Mouse (Mus musculus) CH12.LX (cell line): ENCODE measurements around the gene Srarp.

Experiments
- BHLHE40 ChIP-seq: IDR thresholded peaks from 2 replicates; pipeline ENCODE4 v1.6.1; 2011; ENCODE audit warnings: mild to moderate bottlenecking, low read depth, low read length, improper control_type of control experiment
- CHD1 ChIP-seq: IDR thresholded peaks from 2 replicates; pipeline ENCODE4 v1.6.1; 2012; ENCODE audit warnings: low read depth, low read length, improper control_type of control experiment, inconsistent platforms
- CHD2 ChIP-seq: IDR thresholded peaks from 2 replicates; pipeline ENCODE4 v1.6.1; 2011; ENCODE audit warnings: low read length, improper control_type of control experiment
- CTCF ChIP-seq, 2 experiments: IDR thresholded peaks in 1 of 2; conservative IDR thresholded peaks in 1 of 2; 2 replicates each; pipeline ENCODE4 v1.5.1; 2011 to 2012; ENCODE audit warnings: low read depth in 2 of 2, low read length in 2 of 2, improper control_type of control experiment in 1 of 2, inconsistent platforms in 1 of 2, mild to moderate bottlenecking in 1 of 2, moderate library complexity in 1 of 2
- EP300 ChIP-seq: IDR thresholded peaks from 2 replicates; pipeline ENCODE4 v1.6.1; 2011; ENCODE audit warnings: low read length, improper control_type of control experiment
- HCFC1 ChIP-seq: IDR thresholded peaks from 2 replicates; pipeline ENCODE4 v1.6.1; 2012; ENCODE audit warnings: low read depth, mild to moderate bottlenecking, inconsistent platforms, low read length, improper control_type of control experiment
- MAX ChIP-seq: IDR thresholded peaks from 2 replicates; pipeline ENCODE4 v1.6.1; 2011; ENCODE audit warnings: low read length, improper control_type of control experiment
- MAZ ChIP-seq: IDR thresholded peaks from 2 replicates; pipeline ENCODE4 v1.6.1; 2012; ENCODE audit warnings: low read depth, mild to moderate bottlenecking, inconsistent platforms, low read length, improper control_type of control experiment, moderate library complexity
- PAX5 ChIP-seq: IDR thresholded peaks from 2 replicates; pipeline ENCODE4 v1.6.1; 2012; ENCODE audit warnings: low read length, inconsistent platforms, mixed read lengths
- POLR2A ChIP-seq: IDR thresholded peaks from 2 replicates; pipeline ENCODE4 v1.6.1; 2011; ENCODE audit warnings: low read depth, mild to moderate bottlenecking, improper control_type of control experiment, low read length
- ZKSCAN1 ChIP-seq: IDR thresholded peaks from 2 replicates; pipeline ENCODE4 v1.6.1; 2012; ENCODE audit warnings: low read depth, inconsistent platforms, low read length, improper control_type of control experiment, borderline replicate concordance
- ZMIZ1 ChIP-seq: IDR thresholded peaks from 2 replicates; pipeline ENCODE4 v1.6.1; 2012; ENCODE audit warnings: low read depth, mild to moderate bottlenecking, inconsistent platforms, low read length, improper control_type of control experiment

DNA sequence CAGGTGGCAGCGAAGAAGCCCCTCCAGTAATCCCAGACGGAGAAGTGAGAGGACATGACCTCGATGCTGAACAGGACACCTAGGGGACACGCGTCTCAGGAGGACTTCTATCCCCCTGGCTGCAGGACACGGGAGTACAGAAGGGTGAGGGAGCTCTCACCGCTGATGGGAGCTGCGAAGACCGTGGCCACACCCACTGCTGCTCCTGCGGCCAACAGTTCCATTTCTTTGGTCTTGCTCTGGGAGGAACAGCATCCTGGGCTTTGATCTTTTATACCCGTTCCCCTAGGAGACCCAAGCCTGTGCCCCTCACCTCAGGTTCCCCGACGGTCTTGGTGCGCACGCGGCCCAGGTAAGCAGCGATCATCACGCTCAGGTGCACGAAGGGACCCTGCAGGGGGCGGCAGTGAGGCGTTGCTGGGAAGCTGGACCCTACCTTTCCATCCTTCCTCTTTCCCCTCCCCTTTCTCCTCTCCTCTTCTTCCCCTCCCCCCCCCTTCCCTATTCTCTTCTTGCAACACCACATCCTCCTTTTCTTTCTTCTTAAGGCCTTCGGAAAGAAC lies 24.4 kb downstream of the Srarp start:
- TF ChIP-seq PAX5, result no peak
- no peak for TF ChIP-seq ZKSCAN1
- TF ChIP-seq CHD1, result no peak
- TF ChIP-seq POLR2A, result no peak
- TF ChIP-seq EP300, result no peak
- TF ChIP-seq CTCF (conservative IDR thresholded peaks at IDR 0.05 in 1 of 2, IDR thresholded peaks at IDR 0.05 in 1 of 2; ENCODE audit: low read depth in 2 of 2, low read length in 2 of 2), result no peak
- TF ChIP-seq MAX, result no peak
- TF ChIP-seq MAZ, result no peak
- no peak for TF ChIP-seq BHLHE40
- TF ChIP-seq CHD2, result no peak
- no peak for TF ChIP-seq HCFC1
- TF ChIP-seq ZMIZ1, result no peak
